Mouse (Mus musculus): Measurements from ENCODE around the gene Mapk6.
"Not testable (repeated sequence)": the region's sequence is repeated elsewhere in the genome, so short reads cannot be mapped to it uniquely, and the experiment has no call there.

Gene Mapk6

DNA sequence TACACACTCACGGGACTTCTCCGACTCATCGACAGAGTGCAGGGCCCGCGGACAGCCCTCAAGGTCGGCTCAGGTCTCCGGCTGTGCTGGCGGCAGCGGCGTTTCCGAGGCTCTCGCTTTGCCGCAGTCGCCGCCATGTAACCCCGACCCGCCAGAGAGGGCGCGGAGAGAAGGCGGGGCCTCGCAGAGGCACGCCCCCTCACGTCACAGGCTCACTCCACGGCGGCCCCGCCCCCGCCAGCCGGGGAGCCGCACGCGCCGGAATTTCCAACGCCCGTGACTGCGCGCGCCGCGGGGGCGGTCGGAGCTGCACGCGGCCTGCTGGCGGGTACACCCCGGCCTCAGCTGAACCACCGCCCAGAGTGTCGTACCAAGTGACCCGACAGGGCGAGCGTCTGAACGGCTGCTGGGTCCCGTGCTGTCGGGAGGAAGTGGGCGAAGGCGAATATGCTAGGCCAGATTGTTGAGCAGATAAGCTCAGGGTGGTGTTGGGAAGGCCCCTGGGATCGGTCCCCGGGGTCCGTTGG, at the start of gene Mapk6:
TSS of gene Mapk6 (minus strand) at position 154 of the 527 bp plus-strand sequence.
- peak; percentile 97 for DNase-seq

- no peak for DNase-seq
These were observed 45.9 kb upstream of the Mapk6 start for GRCm38 (mm10) chr9:75455684-75456083.

DNA sequence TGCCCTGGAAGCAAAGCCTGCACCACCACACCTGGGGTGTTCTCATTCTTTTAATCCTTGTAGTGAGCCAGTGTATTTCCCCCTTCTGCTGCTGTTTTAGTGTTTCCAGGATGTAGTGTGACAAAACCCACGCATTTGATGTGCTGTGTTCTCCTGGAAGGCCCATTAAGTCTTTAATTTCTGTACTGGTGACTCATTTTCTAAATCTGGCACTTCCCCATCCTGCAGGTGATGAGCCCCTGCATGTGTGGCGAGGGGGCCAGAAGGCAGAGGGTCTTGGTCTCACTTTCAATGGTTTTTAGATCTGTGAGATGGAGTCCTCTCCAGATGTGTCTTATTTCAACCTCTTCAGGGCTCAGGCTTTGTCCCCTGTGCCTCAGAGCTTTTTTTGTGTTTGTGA, 44.2 kb upstream of the Mapk6 start:
- no peak for DNase-seq

GRCm38 (mm10) chr9:75448021-75448420, 38.2 kb upstream of the Mapk6 start:
- no peak for DNase-seq

DNA sequence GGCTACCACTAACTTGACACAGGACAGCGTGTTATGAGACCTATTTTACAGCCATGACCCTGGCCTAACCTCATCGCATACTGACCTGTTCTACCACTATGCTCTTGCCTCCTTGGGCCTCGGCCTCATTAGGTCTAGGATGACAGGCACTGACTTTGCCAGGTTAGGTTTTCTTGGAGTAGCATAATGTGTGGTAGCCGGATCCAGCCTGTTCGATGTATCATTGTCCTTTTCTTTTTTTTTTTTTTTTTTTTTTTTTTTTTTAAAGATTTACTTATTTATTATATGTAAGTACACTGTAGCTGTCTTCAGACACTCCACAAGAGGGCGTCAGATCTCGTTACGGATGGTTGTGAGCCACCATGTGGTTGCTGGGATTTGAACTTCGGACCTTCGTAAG, 36.8 kb upstream of the Mapk6 start:
- not testable (repeated sequence) for DNase-seq

- no peak for DNase-seq
These were observed 35.2 kb upstream of the Mapk6 start for GRCm38 (mm10) chr9:75444981-75445380.

DNA sequence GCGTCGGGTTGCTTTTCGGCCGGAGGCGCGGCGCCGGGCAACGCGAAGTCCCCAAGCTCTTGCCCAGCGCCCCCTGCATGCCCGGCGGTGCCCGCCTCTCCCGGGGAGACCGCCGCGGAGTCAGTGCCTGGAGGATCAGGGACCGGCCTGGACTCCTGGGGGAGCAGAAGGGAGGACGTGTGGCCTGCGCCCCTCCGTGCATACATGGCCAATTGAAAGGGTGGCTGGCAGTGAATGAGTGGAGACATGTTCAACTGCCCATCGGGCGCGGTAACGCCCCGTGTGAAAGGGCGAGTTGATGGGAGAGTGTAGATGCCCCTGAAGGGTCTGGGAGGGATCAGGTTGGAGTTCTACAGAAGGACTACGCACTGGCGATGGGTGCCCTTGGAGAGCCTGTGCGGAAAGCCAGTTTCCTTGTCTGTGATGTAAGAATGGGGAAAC, 31.9 kb upstream of the Mapk6 start:
- no peak for DNase-seq

GRCm38 (mm10) chr9:75440796-75441666, 31.2 kb upstream of the Mapk6 start, which contains the start of gene Leo1:
Gene Leo1 (plus strand): TSS chr9:75441524.
- DNase-seq, result peak; percentile 93

GRCm38 (mm10) chr9:75437653-75438385, 28.0 kb upstream of the Mapk6 start:
- no peak for DNase-seq

DNA sequence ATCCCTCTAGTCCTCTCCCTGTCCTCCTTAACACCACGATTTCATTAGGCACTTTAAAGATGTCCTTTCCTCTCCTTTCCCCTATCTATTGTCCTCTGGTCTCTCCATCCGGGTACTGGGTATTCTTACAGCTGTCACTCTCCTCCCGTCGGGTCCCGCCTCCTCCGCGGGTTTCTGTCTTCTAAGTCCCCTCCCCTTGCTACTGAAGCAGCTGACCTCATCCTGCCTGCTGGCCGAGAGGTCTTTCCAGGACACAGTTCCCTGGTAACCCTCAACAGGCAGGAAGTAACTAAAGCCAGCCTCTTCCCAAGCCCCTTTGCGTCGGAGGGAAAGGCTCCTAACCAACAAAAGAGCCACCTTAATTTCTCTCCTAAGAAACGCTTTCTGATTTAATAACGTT, 26.1 kb upstream of the Mapk6 start:
- DNase-seq, result peak; percentile 66

- DNase-seq, result no peak
These were observed 25.5 kb upstream of the Mapk6 start for GRCm38 (mm10) chr9:75435291-75435690.

- no peak for DNase-seq
These were observed 25.1 kb upstream of the Mapk6 start for GRCm38 (mm10) chr9:75434872-75435271.

GRCm38 (mm10) chr9:75434172-75434793, 24.5 kb upstream of the Mapk6 start:
- no peak for DNase-seq

- DNase-seq, result no peak
These were observed 22.9 kb upstream of the Mapk6 start for GRCm38 (mm10) chr9:75432694-75433093.

DNA sequence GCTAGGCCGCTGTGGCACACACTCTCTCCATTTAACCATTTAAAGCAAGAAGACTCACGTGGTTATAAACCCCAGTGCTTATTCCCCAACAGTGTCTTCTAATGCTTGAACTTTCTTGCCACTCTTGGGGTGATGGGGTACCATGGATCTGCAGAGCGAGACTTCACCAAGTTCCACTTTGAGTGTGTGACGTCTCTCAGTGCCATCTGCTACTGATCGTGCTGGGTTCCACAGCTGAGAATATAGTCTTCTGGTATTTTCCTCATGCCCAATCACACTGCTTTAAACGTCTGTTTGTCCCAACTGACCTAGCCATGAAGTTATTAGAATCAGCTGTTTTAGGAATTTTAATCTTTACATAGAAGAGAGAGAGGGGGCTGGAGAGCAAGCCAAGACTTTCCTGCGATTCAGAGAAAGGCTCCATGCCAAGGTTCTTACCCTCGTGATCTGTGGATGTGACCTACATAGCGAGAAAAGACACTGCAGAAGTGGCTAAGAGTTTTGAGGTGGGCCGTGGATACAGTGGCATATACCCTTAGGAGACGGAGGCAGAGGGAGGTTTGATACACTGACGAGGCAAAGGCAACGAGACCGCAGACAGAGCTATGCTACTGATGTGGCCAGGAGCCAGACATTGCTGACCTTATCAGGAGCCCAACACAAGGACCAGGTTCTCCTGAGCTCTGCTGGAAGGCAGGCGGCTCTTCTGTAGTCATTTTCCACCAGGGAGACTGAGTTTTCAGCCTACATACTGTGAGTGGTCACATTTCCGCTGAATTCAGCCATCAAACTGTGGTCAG, 21.2 kb upstream of the Mapk6 start:
- peak; percentile 76 for DNase-seq

DNA sequence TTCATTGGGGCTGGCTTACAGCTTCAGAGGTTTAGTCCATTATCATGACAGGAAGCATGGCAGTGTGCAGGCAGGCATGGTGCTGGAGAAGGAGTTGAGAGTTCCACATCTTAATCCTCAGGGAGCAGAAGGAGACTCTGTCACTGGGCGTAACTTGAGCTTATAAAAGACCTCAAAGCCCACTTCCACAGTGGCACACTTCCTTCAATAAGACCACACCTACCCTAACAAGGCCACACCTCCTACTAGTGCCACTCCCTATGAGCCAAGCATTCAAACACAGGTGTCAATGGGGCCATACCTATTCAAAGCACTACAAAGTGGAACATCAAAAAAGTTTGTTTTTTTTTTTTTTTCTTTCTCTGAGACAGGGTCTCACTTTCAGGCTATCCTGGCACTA, 19.9 kb upstream of the Mapk6 start:
- no peak for DNase-seq

DNA sequence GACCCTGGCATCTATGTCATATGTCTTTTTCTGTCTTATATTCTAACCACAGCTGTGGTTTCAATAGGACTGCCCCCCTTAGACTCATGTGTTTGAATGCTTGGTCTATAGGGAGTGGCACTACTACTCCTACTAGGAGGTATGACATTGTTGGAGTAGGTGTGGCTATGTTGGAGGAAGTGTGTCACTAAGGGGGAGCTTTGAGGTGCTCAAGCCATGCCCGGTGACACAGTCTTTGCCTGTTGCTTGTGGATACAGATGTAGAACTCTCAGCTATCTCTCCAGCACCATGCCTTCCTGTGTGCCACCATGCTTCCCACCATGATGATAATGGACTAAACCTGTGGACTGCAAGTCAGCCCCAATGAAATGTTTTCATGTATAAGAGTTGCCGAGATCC, 19.2 kb upstream of the Mapk6 start:
- DNase-seq, result no peak

GRCm38 (mm10) chr9:75428274-75428600, 18.4 kb upstream of the Mapk6 start:
- DNase-seq, result no peak

DNA sequence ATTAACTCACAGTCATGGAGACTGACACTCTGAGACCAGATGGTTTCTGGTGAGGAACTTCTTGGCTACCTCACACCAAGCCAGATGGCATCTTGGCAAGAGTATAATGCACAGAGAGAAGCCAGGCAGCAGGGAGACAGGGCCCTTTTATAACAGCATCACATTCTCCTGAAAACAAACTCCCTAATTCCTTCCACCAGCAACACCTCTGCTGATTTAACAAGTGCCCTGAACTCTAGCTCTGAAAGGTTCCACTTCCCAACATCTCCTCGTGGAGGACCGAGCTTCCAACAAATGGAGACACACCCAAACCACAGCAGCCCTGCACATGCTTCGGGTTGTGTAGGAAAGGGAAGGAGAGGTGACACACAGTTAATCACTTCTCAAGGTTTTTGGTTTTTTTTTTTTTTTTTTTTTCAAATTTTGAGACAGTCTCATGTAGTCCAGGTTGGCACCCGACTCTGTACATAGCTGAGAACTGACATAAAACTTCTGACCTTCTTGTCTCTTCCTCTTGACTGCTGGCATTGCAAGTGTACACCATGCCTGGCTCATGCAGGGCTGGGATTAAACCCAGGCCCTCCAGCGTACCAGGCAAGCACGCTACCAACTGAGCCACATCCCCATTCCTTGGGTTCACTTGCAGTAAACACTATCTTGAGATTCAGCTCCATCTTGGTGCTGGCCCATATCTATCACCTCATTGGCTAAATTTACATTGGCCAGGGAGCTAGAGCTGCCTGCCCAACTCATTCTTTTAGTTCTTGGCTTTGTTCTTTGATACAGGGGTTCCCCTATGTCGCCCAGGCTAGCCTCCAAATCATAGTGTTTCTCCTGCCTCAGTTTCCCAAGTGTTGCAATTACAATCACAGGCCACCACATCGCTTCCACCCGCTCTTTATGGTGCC, 17.8 kb upstream of the Mapk6 start:
- peak; percentile 92 for DNase-seq

DNA sequence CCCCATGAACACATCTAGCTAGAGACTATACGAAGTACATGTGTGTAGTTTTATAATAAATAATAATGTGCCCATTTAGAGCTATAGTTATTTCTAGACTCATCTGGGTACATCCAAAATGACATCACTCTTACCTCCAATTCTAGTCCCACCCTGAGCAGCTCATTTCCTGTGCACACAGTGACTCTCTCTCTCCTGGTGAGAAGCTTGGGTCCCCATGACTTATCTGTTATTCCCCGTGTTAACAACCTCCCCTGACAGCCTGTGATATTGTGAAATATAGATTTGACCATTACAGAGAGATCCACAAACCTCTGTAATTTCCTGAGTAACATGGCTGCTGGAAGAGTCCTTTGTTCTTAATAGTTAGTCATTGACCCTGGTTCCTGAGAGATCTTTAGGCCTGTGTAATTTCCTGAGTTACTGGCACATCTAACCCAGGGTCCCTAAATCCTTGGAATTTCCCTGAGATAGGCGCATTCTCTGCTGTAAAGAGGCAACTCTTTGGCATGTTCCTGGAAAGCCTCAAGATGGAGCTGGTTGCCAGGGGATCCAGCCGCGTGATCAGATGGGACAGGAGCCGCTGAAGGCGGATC, 16.1 kb upstream of the Mapk6 start:
- DNase-seq, result no peak

Measured in cerebellum, adult 11-12 months (tissue).